Mouse (Mus musculus) erythroblast, adult 5-6 weeks (primary cell): ENCODE data around the gene Parp2. TPM values are rescaled to one million over a fixed set of nuclear protein-coding genes. Genes with fewer than 3 reads are reported as not detected.
"Not testable (repeated sequence)": the region's sequence is repeated elsewhere in the genome, so short reads cannot be mapped to it uniquely, and the experiment has no call there.

Experiments
- ATAC-seq: replicated peaks from 2 replicates; pipeline ENCODE4 v1.8.0; 2016; ENCODE audit warnings: moderate number of reproducible peaks, mild to moderate bottlenecking, moderate TSS enrichment, inconsistent platforms; ENCODE audit not compliant: poor library complexity, low FRiP score, severe bottlenecking
- total RNA-seq, 2 experiments: library from RNA; stranded (forward) in 1 of 2; stranded (reverse) in 1 of 2; fragments of 150-400 nt in 1 of 2; fragments of 200-764, 138-1000 nt in 1 of 2; gene quantifications; 2 replicates each; pipeline versions ENCODE4 v1.2.3 to v1.2.4; 2015 to 2017; ENCODE audit warnings: low replicate concordance in 2 of 2

The Parp2 gene
- total RNA-seq (2015; ENCODE audit: low replicate concordance) (15.8 and 18.2 TPM in 2 replicates), total RNA-seq (2017; ENCODE audit: low replicate concordance) (32.1 and 44.7 TPM in 2 replicates)

DNA sequence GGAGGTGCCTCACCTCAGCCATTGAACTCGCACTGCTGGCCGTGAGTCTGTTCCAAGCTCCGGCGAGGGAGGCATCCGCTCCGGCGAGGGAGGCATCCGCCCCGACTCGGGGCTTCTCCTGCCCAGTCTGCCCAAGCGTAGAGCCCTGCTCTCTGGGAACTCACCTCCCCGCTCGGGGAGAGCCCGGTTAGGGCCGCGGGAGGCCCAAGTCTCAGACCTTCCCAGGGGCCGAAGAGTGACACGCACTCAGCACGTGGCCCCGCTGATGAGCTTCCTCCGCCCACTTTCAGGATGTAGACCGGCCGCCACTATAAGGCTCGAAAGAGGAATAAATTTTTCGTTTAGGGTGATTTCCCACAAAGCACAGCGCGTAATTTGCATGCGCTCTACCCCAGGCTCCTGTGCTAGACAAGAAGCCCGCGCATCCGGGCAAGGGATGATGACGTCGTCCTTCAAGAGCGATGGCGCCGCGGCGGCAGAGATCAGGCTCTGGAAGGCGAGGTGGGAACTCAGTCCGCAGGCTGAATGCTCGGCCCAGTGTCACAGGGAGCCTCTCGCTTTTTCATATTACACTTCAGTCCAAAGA is at the start of gene Parp2, which contains the start of gene Ccnb1ip1:
Gene Parp2 (plus strand): TSS at position 355 of the 586 bp plus-strand sequence.
Gene Ccnb1ip1 (minus strand): TSS at position 246 of the 586 bp plus-strand sequence.
- peak; percentile 94 for ATAC-seq

DNA sequence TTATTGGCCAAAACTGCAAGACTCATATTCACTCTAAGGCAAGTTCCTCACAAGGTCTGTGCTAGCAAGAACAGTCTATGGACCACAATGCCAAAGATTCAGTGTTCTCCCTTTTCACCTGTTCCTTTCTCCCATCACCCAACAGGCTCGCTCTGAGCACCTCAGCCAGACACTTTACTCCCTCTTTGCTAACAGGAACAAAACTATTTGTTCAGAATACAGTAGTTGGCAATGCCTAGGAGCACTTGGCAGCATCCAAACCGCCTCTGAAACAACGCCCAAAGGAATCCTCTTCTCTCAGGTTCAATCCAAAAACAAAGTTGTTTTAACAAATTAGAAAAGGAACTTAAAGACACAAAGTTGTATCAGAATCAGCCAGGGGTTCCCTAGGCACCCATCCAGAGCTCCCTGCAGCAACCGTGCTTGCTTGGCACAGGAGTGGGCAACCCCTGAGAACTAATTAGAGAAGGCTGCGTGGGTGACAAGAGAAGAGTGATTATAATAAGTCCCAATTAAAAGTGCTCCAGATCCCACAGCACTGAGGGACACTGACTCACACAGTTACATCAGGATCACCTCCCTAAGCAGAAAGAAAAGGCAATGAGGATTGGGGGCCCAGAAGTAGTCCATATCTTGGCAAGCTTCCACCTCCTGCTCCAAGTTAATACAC is 49.1 kb upstream of the Parp2 start:
- ATAC-seq, result no peak

- no peak for ATAC-seq
Observed at GRCm38 (mm10) chr14:50765736-50766135, 41.9 kb upstream of the Parp2 start.

GRCm38 (mm10) chr14:50771342-50771741 is 36.3 kb upstream of the Parp2 start:
- ATAC-seq, result no peak

DNA sequence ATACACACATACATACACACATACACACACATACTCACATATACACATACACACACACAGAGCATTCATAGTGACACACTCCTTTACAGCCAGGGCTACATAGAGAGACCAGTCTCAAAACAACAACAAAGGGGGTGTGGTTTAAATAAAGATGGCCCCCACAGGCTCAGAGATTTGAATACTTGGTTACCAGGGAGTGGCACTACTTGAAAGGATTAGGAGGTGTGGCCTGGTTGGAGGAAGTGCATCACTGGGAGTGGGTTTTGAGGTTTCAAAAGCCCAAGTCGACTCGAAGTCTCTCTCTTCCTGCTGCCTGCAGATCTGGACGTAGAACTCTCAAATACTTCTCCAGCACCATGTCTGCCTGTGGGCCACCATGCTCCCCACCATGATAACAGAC is 25.5 kb upstream of the Parp2 start:
- no peak for ATAC-seq

DNA sequence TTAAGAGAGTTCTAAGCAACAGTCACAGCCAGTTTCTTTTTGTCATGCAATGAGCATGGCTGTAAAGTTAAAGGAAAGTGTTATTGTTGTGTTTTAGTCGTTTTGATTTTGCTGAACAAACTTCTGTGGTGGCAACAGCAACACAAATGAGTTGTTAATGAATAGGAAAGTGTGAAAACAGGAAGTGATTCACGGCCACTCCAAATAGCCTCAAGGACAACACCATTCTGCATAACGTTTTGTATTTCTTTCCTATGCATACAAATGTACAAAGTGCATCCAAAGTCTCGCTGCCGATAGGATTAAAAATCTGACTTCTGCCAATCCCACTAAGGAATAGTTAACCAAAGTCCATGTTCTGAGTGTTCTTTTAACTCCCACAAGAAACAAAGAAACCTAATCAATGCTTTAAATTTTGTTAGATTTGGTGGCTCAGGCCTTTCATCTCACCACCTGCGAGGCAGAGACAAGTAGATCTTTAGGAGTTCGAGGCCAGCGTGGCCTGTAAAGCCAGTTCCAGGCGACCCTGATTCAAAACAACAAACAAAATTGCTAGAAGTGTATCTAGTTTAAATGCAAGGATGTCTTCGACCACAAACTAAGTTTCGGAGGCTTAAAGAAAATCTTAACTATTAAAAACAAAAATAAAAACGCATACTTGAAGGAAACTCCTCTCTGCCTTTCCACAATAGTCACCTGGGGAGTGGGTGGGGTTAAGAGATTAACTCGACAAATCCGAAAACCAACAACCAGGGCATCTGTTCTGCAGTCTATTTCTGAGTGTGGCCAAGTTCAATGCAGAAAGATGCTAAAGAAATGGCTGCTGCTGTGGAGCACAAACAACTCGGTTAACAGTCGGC is 23.0 kb upstream of the Parp2 start:
- ATAC-seq, result no peak; the same call in 1 of the 2 replicates

- peak; percentile 100 for ATAC-seq
Observed at GRCm38 (mm10) chr14:50785251-50785637, 22.4 kb upstream of the Parp2 start, which contains the start of gene Ttc5. Gene Ttc5, minus strand, starts transcription at chr14:50785519.

DNA sequence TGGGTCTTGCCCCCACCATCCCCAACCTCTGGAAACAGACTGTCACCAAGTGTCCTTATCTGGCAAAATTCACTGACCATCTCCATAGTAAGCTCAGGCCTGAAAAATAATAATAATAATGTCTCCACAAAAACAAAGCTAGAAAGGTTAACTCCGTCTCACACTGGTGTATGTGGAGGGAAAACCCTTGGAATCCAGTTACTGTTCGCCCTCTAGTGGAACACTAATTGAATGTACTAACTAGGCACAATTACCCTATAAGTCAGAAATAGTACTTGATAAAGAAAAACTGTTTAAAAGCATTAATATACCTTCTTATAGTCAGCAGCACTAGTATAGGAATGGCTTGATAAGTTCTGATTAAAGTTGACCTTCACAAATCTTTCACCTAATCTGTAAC is 19.5 kb upstream of the Parp2 start:
- no peak for ATAC-seq

- no peak for ATAC-seq
Observed at GRCm38 (mm10) chr14:50795261-50795935, 12.2 kb upstream of the Parp2 start.

- no peak for ATAC-seq
Observed at GRCm38 (mm10) chr14:50795965-50796364, 11.7 kb upstream of the Parp2 start.

DNA sequence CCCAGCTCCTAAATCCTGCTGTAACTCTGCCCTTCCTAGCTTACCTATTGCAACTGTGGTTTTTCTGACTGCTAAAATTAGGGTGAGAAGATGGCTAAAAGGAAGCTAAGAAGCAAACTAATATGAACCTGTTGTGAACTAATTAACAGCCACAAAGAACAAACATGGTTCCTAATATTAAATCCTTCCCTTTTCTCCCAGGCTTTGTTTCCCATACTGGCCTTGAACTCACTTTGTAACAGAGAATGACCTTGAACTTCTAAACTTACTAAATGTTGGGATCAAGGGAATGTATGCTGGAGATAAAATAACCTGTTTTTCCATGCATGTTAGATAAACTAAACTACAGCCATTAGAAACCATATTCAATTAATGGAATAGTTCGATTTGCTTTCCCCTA is 11.2 kb upstream of the Parp2 start:
- no peak for ATAC-seq

- peak; percentile 69 for ATAC-seq
Observed at GRCm38 (mm10) chr14:50798512-50798911, 9.1 kb upstream of the Parp2 start.

- peak; percentile 63; the same call in 1 of the 2 replicates for ATAC-seq
Observed at GRCm38 (mm10) chr14:50799502-50800259, 8.0 kb upstream of the Parp2 start.

DNA sequence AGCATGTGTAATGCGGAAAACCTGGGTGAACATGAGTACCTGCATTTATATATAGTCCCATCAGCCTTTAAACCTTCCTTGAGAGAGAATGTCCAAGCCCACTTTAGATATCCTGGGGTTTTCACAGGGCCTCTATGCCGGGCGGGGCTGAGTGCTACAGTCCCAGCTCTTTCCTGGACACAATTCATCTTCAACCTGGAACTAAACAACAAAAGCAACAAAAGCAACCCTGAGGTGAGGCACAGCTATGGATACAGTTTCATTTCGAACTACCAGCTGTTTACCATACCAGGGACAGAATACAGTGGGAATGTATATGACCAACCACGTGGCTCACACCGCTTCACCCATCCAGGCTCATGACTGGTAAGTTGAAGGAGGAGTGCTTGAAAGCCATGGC is 5.2 kb upstream of the Parp2 start:
- ATAC-seq, result no peak

DNA sequence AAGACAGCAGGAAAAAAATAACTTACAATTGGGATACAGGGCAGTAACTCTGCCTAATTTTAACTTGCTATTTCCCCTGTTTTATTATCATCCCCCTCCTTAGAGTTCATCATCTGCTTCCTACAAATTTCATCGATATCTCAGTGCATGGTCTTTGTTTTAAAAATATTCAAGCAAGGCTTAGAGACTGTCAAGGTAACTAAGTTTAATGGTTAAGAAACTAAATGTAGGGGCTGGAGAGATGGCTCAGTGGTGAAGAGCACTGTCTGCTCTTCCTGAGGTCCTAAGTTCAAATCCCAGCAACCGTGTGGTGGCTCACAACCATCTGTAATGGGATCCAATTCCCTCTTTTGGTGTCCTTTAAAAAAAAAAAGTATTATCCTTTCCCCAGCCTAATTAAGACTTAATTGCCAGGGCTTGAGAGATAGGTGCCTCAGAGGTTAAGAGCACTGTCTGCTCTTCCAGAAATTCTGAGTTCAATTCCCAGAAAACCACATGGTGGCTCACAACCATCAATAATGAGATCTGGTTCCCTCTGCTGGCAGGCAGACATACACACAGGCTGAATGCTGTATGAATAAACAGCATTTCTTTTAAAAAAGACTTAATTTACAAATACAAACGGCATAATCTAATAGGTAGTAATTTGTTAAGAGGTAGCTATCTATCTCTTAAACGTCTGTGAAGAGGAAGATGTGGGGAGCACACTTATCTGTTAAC is 4.6 kb upstream of the Parp2 start:
- ATAC-seq, result no peak

- ATAC-seq, result no peak
Observed at GRCm38 (mm10) chr14:50804683-50805082, 3.0 kb upstream of the Parp2 start.

DNA sequence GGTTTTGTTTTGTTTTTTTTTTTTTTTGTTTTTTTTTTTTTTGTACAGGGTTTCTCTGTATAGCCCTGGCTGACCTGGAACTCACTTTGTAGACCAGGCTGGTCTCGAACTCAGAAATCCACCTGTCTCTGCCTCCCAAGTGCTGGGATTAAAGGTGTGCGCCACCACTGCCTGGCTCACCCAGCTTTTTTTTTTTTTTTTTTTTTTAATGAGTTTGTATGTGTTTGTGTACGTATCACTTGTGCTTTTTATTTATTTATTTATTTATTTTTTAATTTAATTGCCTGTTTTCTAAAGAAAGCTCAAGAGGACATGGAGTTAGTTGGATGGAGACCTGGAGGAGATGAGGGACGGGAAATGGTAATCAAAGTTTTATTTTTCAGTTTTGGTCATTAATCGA is 1.2 kb upstream of the Parp2 start:
- ATAC-seq, result not testable (repeated sequence)

GRCm38 (mm10) chr14:50813060-50813459 is 5.4 kb downstream of the Parp2 start:
- ATAC-seq, result no peak

DNA sequence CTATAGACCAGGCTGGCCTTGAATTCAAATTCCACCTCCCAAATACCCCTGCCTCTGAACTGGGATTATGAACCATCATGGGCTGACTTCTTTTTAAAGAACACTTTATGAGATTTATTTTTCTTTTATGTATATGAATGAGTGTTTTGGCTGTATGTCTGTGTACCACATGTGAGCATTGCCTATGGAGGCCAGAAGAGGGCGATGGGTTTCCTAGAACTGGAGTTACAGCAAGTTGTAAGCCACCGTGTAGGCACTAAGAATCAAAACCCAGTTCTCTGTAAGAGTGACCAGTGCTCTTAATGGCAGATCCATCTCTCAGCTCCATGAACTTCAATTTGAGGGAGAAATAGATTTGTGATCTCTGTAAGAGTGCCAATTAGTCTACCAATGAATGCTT is 15.6 kb downstream of the Parp2 start:
- no peak for ATAC-seq
